ENCODE assay signal across 17 mouse cellular contexts in genomic region chr12:81057619-81058018, GRCm38 (mm10). TPM values are rescaled to one million over a fixed set of nuclear protein-coding genes. Genes with fewer than 3 reads are reported as not detected.
DNase-seq lines count a peak whose midpoint lies in the region; ATAC-seq lines count a peak whose summit lies in the region.
"Had no signal": no experiment of that assay in that cellular context is flagged by ENCODE, and none has a peak within 500 bp of the region (broad histone marks: within the 10 kb centered on the region; RNA-seq: fewer than 3 reads in every experiment).

No protein-coding gene starts in this region.

- H3K9ac ChIP-seq in embryonic facial prominence, embryonic 11.5 days (replicated peaks; ENCODE audit: low read length), result no peak overlapping the region
- no peak overlapping the region for H3K9ac ChIP-seq in embryonic facial prominence, embryonic 13.5 days
- H3K9ac ChIP-seq: forebrain, embryonic 13.5 days; forebrain, embryonic 15.5 days; forebrain, postnatal 0 days had no signal

- no peak overlapping the region for H3K27ac ChIP-seq in embryonic facial prominence, embryonic 11.5 days (replicated peaks; ENCODE audit: low read depth, low read length)
- no peak overlapping the region for H3K27ac ChIP-seq in embryonic facial prominence, embryonic 10.5 days (replicated peaks)
- H3K27ac ChIP-seq in embryonic facial prominence, embryonic 13.5 days, result no peak overlapping the region
- H3K27ac ChIP-seq: forebrain, embryonic 13.5 days; forebrain, embryonic 15.5 days had no signal

- WGBS in embryonic facial prominence, embryonic 11.5 days, result 24% methylated on average over 4 of the region's 4 CpGs
- 37% methylated on average over 4 of the region's 4 CpGs for WGBS in embryonic facial prominence, embryonic 10.5 days
- WGBS in embryonic facial prominence, embryonic 13.5 days, result 12% methylated on average over 4 of the region's 4 CpGs

- no peak for ATAC-seq in embryonic facial prominence, embryonic 11.5 days (replicated peaks; ENCODE audit: insufficient number of reproducible peaks, low FRiP score, low TSS enrichment, low read depth)
- peak; percentile 52; the same call in 1 of the 2 replicates for ATAC-seq in embryonic facial prominence, embryonic 13.5 days (ENCODE audit: insufficient number of reproducible peaks, insufficient read depth, low FRiP score, low TSS enrichment, low read depth)
- ATAC-seq: forebrain, embryonic 13.5 days; forebrain, embryonic 15.5 days; forebrain, postnatal 0 days had no signal

- H3K36me3 ChIP-seq in embryonic facial prominence, embryonic 11.5 days (replicated peaks; ENCODE audit: control insufficient read depth, insufficient read depth, low read depth, low read length), result no peaks in the 10 kb centered on the region
- H3K36me3 ChIP-seq in embryonic facial prominence, embryonic 10.5 days (replicated peaks), result no peaks in the 10 kb centered on the region
- no peaks in the 10 kb centered on the region for H3K36me3 ChIP-seq in embryonic facial prominence, embryonic 13.5 days
- H3K36me3 ChIP-seq: forebrain, embryonic 15.5 days had no signal

- no peaks in the 10 kb centered on the region for H3K9me3 ChIP-seq in embryonic facial prominence, embryonic 11.5 days (replicated peaks; ENCODE audit: control insufficient read depth, low read length)
- H3K9me3 ChIP-seq in embryonic facial prominence, embryonic 10.5 days, result no peaks in the 10 kb centered on the region
- no peaks in the 10 kb centered on the region for H3K9me3 ChIP-seq in embryonic facial prominence, embryonic 13.5 days
- H3K9me3 ChIP-seq: forebrain, embryonic 13.5 days; forebrain, embryonic 15.5 days had no signal

- H3K4me3 ChIP-seq in embryonic facial prominence, embryonic 11.5 days (ENCODE audit: low read depth, low read length), result no peak overlapping the region
- no peak overlapping the region for H3K4me3 ChIP-seq in embryonic facial prominence, embryonic 10.5 days
- H3K4me3 ChIP-seq in embryonic facial prominence, embryonic 13.5 days, result no peak overlapping the region
- H3K4me3 ChIP-seq: forebrain, embryonic 13.5 days; forebrain, embryonic 15.5 days had no signal

- H3K27me3 ChIP-seq in embryonic facial prominence, embryonic 11.5 days (ENCODE audit: control insufficient read depth, insufficient read depth, low read length), result no peaks in the 10 kb centered on the region
- H3K27me3 ChIP-seq in embryonic facial prominence, embryonic 10.5 days (replicated peaks; ENCODE audit: low read depth, poor library complexity, severe bottlenecking), result no peaks in the 10 kb centered on the region
- no peaks in the 10 kb centered on the region for H3K27me3 ChIP-seq in embryonic facial prominence, embryonic 13.5 days
- H3K27me3 ChIP-seq: forebrain, embryonic 13.5 days; forebrain, embryonic 15.5 days had no signal

- H3K4me1 ChIP-seq in embryonic facial prominence, embryonic 11.5 days (ENCODE audit: control insufficient read depth, insufficient read depth, low read length), result no peaks in the 10 kb centered on the region
- peaks cover 47% of the 10 kb centered on the region for H3K4me1 ChIP-seq in embryonic facial prominence, embryonic 10.5 days
- H3K4me1 ChIP-seq in embryonic facial prominence, embryonic 13.5 days, result peaks cover 32% of the 10 kb centered on the region

- peak; percentile 79 for DNase-seq in embryonic facial prominence, embryonic 11.5 days (ENCODE audit: low spot score)
- DNase-seq in embryonic facial prominence, embryonic 10.5 days (ENCODE audit: low spot score), result no peak
- no peak for DNase-seq in heart, adult 11 months
- DNase-seq in gastrocnemius, postnatal 25 days, result no peak
- DNase-seq: adrenal gland, adult 2 months; adrenal gland, postnatal 10 days; adrenal gland, postnatal 25 days; cerebellum, adult 11 months; cerebellum, adult 18-20 months; cerebellum, adult 8-10 months; cerebellum, adult 9-11 months; cerebellum, postnatal 14 days; cerebellum, postnatal 36 days; forebrain, postnatal 0 days had no signal

- H3K4me2 ChIP-seq in embryonic facial prominence, embryonic 11.5 days (ENCODE audit: low read depth, low read length), result no peak overlapping the region
- peak overlapping the region; percentile 19; the same call in 1 of the 2 replicates for H3K4me2 ChIP-seq in embryonic facial prominence, embryonic 13.5 days
- H3K4me2 ChIP-seq: forebrain, embryonic 13.5 days; forebrain, embryonic 15.5 days had no signal

RNA-seq across cellular contexts. Expression of gene Smoc1, which starts 31.0 kb away (rescaled TPM):
- polyA plus RNA-seq in embryonic facial prominence, embryonic 11.5 days (2014; fragmentation: Nextera tagmentation; extraction: Ambion mirVana), result 13.2 and 15.5 TPM in 2 replicates
- 25.1 and 27.1 TPM in 2 replicates for polyA plus RNA-seq in embryonic facial prominence, embryonic 10.5 days (2016; fragmentation: Nextera tagmentation; extraction: Ambion mirVana)
- 9.6 and 15.5 TPM in 2 replicates for polyA plus RNA-seq in embryonic facial prominence, embryonic 13.5 days (2015; fragmentation: Nextera tagmentation; extraction: Ambion mirVana)
- 1 to 10 TPM in 1 of 2 experiments, under 1 TPM in 1; 0.38 to 5.1 TPM for total RNA-seq in gastrocnemius, postnatal 25 days (2021)
